Mouse (Mus musculus) kidney, postnatal 0 days (tissue): Measurements from ENCODE around the gene Pole4. TPM values are rescaled to one million over a fixed set of nuclear protein-coding genes. Genes with fewer than 3 reads are reported as not detected.

ENCODE experiments used
- ATAC-seq: fragments of 200-750 bp; cut with Nextera tagmentation; replicated peaks from 2 replicates; pipeline ENCODE4 v1.8.0; 2017; ENCODE audit warnings: low read depth, moderate number of reproducible peaks, moderate TSS enrichment, moderate library complexity; ENCODE audit not compliant: low FRiP score
- DNase-seq: peaks from one replicate; pipeline ENCODE4 v3.0.0-alpha.2; 2016; ENCODE audit warnings: low spot score
- H3K27ac ChIP-seq: fragments of 300-500 bp; sonication (generic); 2 replicates; pipeline ENCODE4 v1.5.1; 2014; ENCODE audit warnings: mild to moderate bottlenecking
- H3K27me3 ChIP-seq: fragments of 300-500 bp; sonication (generic); 2 replicates; pipeline ENCODE4 v1.6.1; 2014; ENCODE audit warnings: low read length, mixed read lengths; ENCODE audit not compliant: insufficient read depth
- H3K36me3 ChIP-seq: fragments of 300-500 bp; sonication (generic); 2 replicates; pipeline ENCODE4 v1.6.1; 2014; ENCODE audit warnings: low read length, mixed read lengths; ENCODE audit not compliant: insufficient read depth
- H3K4me1 ChIP-seq: fragments of 300-500 bp; sonication (generic); replicated peaks from 2 replicates; pipeline ENCODE4 v1.6.1; 2014; ENCODE audit warnings: antibody characterized with exemption, low read length, mixed read lengths; ENCODE audit not compliant: insufficient read depth
- H3K4me2 ChIP-seq: fragments of 300-500 bp; sonication (generic); 2 replicates; pipeline ENCODE4 v1.6.1; 2014; ENCODE audit warnings: mild to moderate bottlenecking, low read length, moderate library complexity, mixed read lengths
- H3K4me3 ChIP-seq: fragments of 300-500 bp; sonication (generic); replicated peaks from 2 replicates; pipeline ENCODE4 v1.5.1; 2014; ENCODE audit warnings: low read depth, low read length
- H3K9ac ChIP-seq: fragments of 300-500 bp; sonication (generic); 2 replicates; pipeline ENCODE4 v1.6.1; 2014; ENCODE audit warnings: low read depth, low read length
- H3K9me3 ChIP-seq: fragments of 300-500 bp; sonication (generic); replicated peaks from 2 replicates; pipeline ENCODE4 v1.6.1; 2016; ENCODE audit warnings: low read length, inconsistent platforms, mixed read lengths
- CTCF ChIP-seq: IDR thresholded peaks from 2 replicates; pipeline ENCODE4 v1.5.1; 2016; ENCODE audit warnings: antibody characterized with exemption, low read depth, mild to moderate bottlenecking, moderate library complexity
- WGBS: fragments of 180-500 bp; shearing (Covaris S2); extraction: QIAGEN DNeasy Blood & Tissue Kit; methylation state at CpG from one replicate; pipeline ENCODE4 v1.1.7; 2014; 5-methylcytosine and 5-hydroxymethylcytosine counted together
- polyA plus RNA-seq: library from polyadenylated mRNA; unstranded; fragments of >200 nt; fragmentation: Nextera tagmentation; extraction: Ambion mirVana; gene quantifications from 2 replicates; pipeline ENCODE4 v1.2.1, GENCODE M21; 2015

Gene Pole4
- polyA plus RNA-seq, 1 experiment from 2014 or later: 123 TPM

DNA sequence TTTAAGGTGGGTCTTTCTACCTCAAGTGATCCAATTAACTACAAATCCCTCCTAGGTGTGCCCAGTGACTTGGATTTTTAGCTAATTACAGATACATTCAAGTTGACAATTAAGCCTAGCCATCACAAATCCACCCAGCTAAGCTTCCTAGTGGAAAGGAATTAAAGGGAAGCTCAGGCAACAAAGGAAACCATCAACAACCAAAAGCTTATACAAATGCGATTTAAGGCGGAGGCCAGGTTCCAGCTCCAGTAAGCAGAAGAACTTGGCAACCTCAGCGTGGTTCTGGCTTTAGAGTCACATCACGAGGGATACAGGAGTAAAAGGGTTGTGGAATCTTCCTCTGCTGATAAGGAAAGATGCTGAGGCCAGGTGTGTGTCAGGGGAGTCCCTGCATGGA lies 92.0 kb downstream of the Pole4 start:
- ATAC-seq: no peak
- no peak overlapping the region for H3K9ac ChIP-seq
- no peak for TF ChIP-seq CTCF
- 69% methylated on average over 4 of the region's 4 CpGs for WGBS
- no peaks in the 10 kb centered on the region for H3K36me3 ChIP-seq
- H3K27me3 ChIP-seq: no peaks in the 10 kb centered on the region
- no peak for DNase-seq
- no peaks in the 10 kb centered on the region for H3K4me1 ChIP-seq
- H3K4me2 ChIP-seq: no peak overlapping the region
- H3K9me3 ChIP-seq: no peaks in the 10 kb centered on the region
- H3K27ac ChIP-seq: no peak overlapping the region
- no peak overlapping the region for H3K4me3 ChIP-seq

DNA sequence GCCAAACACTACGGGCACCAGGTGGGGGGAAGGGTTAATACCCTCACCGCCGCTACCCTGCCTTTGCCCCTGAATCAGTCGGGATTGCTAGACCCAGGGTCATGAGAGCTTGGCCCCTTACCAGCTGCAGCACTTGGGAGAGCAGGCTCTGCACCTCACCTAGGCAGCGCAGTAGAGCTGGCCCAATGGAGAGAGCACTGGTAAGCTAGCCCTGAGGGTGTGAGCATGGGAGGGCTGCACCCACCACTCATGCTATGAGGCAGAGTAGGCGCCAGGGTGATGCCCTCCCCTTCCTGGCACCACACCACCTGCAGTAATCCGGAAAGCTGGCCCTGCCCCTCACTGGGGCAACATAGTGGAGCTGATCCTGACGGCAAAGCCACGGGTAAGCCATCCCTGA lies 94.1 kb downstream of the Pole4 start:
- H3K27me3 ChIP-seq: no peaks in the 10 kb centered on the region
- DNase-seq: no peak
- H3K4me3 ChIP-seq: no peak overlapping the region
- no peaks in the 10 kb centered on the region for H3K9me3 ChIP-seq
- 81% methylated on average over 9 of the region's 9 CpGs for WGBS
- no peak for TF ChIP-seq CTCF
- H3K9ac ChIP-seq: no peak overlapping the region
- no peak for ATAC-seq
- no peak overlapping the region for H3K27ac ChIP-seq
- no peaks in the 10 kb centered on the region for H3K36me3 ChIP-seq
- no peak overlapping the region for H3K4me2 ChIP-seq
- H3K4me1 ChIP-seq: no peaks in the 10 kb centered on the region

DNA sequence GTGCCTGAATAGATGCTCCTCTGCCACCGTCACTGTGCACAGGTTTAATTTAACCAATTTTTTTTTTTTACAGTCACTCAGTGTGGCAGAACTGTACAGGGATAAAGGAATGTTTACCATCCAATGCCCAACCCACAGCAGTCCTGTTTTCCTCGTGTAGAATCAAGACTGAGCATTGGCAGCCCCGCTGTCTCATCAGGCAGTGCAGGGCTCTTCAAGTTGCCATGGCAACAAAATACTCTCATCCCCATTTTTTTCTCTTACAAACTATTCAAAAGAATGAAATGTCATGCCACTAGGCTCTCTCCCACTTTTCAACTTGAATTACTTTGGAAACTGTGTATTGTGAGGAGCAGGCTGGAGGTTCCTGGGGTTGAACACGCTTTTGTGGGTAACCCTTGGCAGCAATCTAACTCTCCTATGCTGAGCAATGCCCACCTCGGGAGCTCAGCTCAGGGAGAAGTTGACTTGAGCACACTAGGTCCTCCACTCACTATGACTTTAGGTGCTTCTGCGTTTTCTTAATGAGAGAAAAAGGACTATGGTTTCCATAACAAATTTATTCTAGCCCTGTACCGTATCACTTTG lies 95.7 kb downstream of the Pole4 start:
- ATAC-seq (no peak), DNase-seq (no peak)
- no peaks in the 10 kb centered on the region for H3K4me1 ChIP-seq
- H3K4me3 ChIP-seq: no peak overlapping the region
- no peak for TF ChIP-seq CTCF
- no peaks in the 10 kb centered on the region for H3K27me3 ChIP-seq
- H3K9me3 ChIP-seq: no peaks in the 10 kb centered on the region
- H3K27ac ChIP-seq: no peak overlapping the region
- no peak overlapping the region for H3K4me2 ChIP-seq
- WGBS: 83% methylated on average over 7 of the region's 7 CpGs
- H3K36me3 ChIP-seq: no peaks in the 10 kb centered on the region
- H3K9ac ChIP-seq: no peak overlapping the region

DNA sequence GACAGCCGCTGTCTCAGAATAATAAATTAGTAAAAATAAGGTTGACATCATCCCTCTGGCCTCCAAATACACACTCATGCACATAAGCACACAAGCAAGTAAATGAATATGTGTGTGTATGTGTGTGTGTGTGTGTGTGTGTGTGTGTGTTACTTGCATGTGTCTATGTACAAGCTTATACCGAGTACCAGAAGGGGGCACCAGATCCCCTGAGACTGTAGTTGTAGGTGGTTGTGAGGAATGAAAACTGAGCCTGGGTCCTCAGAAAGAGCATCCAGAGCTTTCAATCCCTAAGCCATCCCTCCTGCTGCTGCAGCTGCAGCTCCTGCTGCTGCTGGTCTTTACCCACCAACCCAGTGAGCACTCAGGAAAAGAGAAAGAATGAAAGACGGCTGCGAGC lies 96.4 kb downstream of the Pole4 start:
- Histone ChIP-seq H3K4me2 (no peak overlapping the region), H3K4me3 (no peak overlapping the region), H3K27ac (no peak overlapping the region), H3K9ac (no peak overlapping the region), H3K9me3 (no peaks in the 10 kb centered on the region), H3K36me3 (no peaks in the 10 kb centered on the region), H3K27me3 (no peaks in the 10 kb centered on the region), H3K4me1 (no peaks in the 10 kb centered on the region)
- 93% methylated on average over 4 of the region's 4 CpGs for WGBS
- TF ChIP-seq CTCF: no peak
- no peak for ATAC-seq
- no peak for DNase-seq

DNA sequence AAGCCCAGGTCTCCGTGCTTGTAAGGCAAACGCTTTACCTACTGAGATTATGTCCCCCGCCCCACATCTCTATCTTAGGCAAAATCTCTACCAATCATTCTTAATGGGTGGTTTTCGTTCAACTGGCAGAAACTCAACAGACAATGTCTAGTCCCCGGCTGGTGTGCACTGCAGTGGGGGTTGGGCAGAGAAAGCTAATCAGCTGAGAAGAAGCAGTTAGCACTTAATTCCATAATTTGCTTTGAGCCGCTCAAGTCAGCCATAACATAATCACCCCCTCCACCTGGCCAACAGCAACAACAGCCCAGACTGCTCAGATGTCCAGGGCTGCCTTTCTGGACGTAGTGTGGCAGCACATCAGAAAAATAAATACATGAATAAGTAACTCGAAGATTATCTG lies 100.4 kb downstream of the Pole4 start:
- DNase-seq (no peak), ATAC-seq (no peak)
- H3K9ac ChIP-seq: no peak overlapping the region
- TF ChIP-seq CTCF: no peak
- H3K27ac ChIP-seq: no peak overlapping the region
- no peaks in the 10 kb centered on the region for H3K4me1 ChIP-seq
- H3K36me3 ChIP-seq: no peaks in the 10 kb centered on the region
- H3K4me2 ChIP-seq: no peak overlapping the region
- 58% methylated on average over 8 of the region's 8 CpGs for WGBS
- H3K27me3 ChIP-seq: no peaks in the 10 kb centered on the region
- no peak overlapping the region for H3K4me3 ChIP-seq
- H3K9me3 ChIP-seq: no peaks in the 10 kb centered on the region

DNA sequence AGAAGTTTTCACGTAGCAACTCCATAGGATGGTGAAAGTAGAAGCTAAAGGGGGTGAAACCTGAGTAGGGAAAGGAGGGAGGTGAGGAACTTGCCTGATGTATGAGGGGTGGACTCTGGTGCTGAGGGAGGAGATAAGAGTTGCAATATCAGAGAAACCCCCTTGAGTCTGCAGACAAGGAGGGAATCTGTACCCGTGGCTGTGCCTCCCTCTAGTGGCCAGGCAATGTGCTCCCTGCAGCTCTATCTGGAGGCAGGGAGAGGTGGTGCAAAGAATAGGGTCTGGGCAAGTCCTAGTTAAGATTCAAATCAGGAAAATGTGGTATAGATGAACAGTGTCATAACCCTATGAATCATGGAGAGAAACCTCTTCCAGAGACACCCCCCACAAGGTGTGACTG lies 101.5 kb downstream of the Pole4 start:
- peak; percentile 80 for TF ChIP-seq CTCF
- WGBS: 41% methylated on average over 2 of the region's 2 CpGs
- no peak overlapping the region for H3K4me3 ChIP-seq
- DNase-seq (peak; percentile 64), ATAC-seq (no peak)
- no peak overlapping the region for H3K4me2 ChIP-seq
- no peaks in the 10 kb centered on the region for H3K36me3 ChIP-seq
- no peak overlapping the region for H3K27ac ChIP-seq
- H3K4me1 ChIP-seq: no peaks in the 10 kb centered on the region
- H3K9me3 ChIP-seq: no peaks in the 10 kb centered on the region
- no peaks in the 10 kb centered on the region for H3K27me3 ChIP-seq
- no peak overlapping the region for H3K9ac ChIP-seq

DNA sequence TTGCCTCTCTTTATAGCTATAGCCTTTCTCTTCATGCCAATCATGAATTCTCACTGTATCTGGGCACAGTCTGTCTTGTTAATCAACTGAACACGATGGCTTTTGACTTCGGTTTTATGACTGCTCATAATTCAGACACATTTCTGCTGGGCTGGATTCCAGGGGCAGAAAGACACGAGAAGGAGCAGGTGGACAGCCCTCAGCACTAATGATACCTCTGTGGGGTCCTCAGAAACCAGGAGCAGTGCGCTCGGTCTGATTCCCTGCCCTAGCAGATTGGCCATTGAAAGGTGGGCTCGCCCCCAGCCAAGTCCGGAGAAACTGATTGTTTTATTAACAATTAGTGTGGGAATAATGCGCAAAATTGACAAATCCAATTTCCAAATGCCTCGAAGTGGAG lies 101.9 kb downstream of the Pole4 start:
- H3K4me2 ChIP-seq: no peak overlapping the region
- TF ChIP-seq CTCF: no peak
- no peaks in the 10 kb centered on the region for H3K4me1 ChIP-seq
- H3K27me3 ChIP-seq: no peaks in the 10 kb centered on the region
- H3K9ac ChIP-seq: no peak overlapping the region
- no peak for DNase-seq
- ATAC-seq: no peak
- no peak overlapping the region for H3K4me3 ChIP-seq
- 76% methylated on average over 9 of the region's 9 CpGs for WGBS
- no peaks in the 10 kb centered on the region for H3K9me3 ChIP-seq
- H3K27ac ChIP-seq: no peak overlapping the region
- no peaks in the 10 kb centered on the region for H3K36me3 ChIP-seq
